Mouse (Mus musculus) gastrocnemius, postnatal 10 days (tissue): ENCODE results near the gene Ccdc134. TPM values are rescaled to one million over a fixed set of nuclear protein-coding genes. Genes with fewer than 3 reads are reported as not detected.

Source experiments
- DNase-seq: peaks from one replicate; pipeline ENCODE4 v3.0.0; 2021; ENCODE audit warnings: mixed read lengths
- total RNA-seq, 2 experiments: library from RNA; stranded (reverse); gene quantifications; 2 replicates each; pipeline ENCODE4 v1.2.3; 2021

The Ccdc134 gene
- total RNA-seq, 2 experiments from 2014 or later = 31.0 to 33.5 TPM

DNA sequence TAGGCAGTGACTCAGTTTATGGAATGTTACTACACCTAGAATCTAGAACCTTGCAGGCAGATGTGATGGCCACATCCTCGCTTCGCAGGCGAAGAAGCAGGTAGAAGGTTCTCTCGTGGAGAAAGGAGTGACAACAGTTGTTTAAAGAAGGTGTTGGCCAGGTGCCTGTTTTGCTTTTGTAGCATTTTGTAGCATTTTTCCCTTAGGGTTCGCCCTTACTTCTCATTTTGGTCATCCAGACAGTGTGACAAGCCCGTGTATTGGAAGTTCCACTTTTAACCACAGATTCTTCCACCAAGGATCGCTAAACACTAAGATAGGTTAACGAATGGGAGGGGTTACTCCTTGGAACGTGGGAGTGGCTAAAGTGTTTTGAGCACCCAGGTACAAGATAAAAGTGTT, 20.8 kb downstream of the Ccdc134 start:
- DNase-seq = no peak

- no peak for DNase-seq
Measured at GRCm38 (mm10) chr15:82150042-82150441, 22.3 kb downstream of the Ccdc134 start.

GRCm38 (mm10) chr15:82151176-82151575, 23.5 kb downstream of the Ccdc134 start:
- no peak for DNase-seq

GRCm38 (mm10) chr15:82152022-82152421, 24.3 kb downstream of the Ccdc134 start:
- no peak for DNase-seq

DNA sequence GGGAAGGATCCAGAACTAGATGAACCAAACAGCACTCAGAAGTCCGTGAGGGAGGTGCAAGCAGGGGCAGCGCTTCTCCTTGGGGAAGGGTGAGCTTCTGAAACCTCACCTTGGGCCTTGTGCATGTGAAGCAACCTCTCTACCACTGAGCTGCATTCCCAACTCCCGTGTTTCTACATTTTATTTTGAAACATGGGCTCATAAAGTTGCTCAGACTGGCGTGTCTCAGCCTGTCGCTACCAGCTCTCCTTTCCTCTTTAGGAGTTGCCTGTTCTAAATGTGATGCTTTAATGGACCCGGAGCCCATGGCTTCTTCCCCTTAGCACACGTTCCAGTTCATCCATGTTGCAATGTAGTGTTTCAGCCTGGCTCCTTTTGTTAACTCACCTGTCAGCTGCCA, 24.7 kb downstream of the Ccdc134 start:
- DNase-seq = no peak

DNA sequence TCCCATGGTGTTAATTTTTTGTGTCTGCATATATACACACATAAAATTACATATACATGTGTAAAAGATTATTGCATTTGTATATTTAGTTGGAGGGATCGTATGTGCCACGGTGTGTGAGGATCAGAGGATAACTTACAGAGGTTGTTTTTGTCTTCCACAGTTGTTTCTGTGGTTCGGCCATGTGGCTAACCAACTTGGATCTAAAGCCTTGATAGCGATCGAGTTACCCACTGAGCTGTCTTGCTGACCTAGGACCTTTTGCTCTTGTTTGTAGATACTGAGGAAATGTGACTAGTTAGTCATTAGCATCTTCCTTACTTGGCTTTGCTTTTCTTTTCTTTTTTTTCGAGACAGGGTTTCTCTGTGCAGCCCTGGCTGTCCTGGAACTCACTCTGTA, 28.6 kb downstream of the Ccdc134 start:
- no peak for DNase-seq

- no peak for DNase-seq
Measured at GRCm38 (mm10) chr15:82156902-82157301, 29.2 kb downstream of the Ccdc134 start.

DNA sequence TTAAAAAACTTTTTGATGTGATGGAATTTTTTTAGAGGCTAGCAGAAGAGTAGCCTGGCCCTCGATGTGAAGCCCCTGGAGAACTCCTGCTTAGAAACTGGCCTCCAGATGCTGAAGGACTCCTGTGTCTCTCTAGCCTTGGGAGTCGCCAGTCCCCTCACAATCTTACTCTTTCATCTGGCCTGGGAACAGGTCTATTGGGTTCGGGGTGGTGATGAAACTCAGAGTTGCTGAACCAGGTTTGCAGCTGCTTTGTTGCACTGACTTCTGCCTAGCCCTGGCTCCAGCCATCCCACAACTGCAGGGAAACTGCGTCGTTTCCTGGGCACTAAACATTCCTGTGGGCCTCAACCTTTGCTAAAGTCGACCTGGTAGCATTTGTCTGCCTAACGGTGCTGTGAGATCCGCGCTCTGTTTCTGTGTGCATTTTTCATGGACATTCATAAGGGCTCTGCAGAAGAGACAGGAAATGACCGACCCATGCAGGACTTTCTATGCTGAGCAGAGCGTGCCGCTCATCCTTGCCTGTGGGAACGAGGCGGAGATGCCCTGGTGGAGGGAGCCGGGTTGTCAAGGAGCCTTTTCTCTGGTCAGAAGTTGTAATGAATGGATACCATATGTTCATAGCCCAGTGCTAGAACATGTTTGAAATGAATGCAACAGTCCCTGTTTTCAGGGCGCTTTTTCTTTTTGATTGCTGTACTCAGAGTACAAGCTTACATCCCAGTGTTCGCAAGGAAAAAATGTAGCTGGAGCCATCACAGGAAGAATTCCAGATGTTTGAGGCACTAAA, 30.7 kb downstream of the Ccdc134 start:
- no peak for DNase-seq

- DNase-seq = no peak
Measured at GRCm38 (mm10) chr15:82159471-82159870, 31.7 kb downstream of the Ccdc134 start.

GRCm38 (mm10) chr15:82160731-82161640, 33.3 kb downstream of the Ccdc134 start:
- no peak for DNase-seq

DNA sequence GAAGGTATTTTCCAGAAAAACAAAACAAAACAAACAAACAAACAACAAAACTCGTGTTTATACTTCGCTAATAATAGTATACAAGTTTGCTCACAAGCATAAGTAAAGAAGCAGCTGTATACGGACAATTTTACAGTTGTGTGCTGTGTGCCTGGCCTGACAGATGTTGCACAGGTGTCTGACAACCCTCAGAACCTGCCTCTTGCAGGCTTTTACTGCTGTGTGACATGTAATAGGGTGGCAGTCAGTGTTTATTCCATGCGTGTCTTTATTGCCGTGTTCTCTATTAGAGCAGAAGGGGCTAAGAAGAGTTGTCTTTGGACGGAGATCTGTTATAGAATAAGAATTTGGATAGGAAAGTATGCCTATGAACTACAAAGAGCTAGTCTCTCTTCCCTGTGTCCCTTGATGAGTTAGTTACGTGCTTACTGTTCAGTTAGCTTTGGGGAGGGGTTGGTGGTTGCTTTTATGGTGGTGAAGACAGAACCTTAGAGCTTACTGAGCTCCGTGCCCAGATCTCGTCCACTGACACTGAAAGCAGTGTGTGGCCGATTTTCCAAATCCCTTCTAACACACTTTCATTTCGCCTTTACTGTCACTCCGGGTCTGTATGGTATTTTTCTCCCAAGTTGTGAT, 34.4 kb downstream of the Ccdc134 start:
- no peak for DNase-seq

- DNase-seq = no peak
Measured at GRCm38 (mm10) chr15:82163356-82164060, 35.8 kb downstream of the Ccdc134 start.

GRCm38 (mm10) chr15:82164061-82164399, 36.3 kb downstream of the Ccdc134 start:
- no peak for DNase-seq

GRCm38 (mm10) chr15:82164496-82164895, 36.8 kb downstream of the Ccdc134 start:
- no peak for DNase-seq

- DNase-seq = peak; percentile 88
Measured at GRCm38 (mm10) chr15:82165332-82166239, 37.9 kb downstream of the Ccdc134 start.

DNA sequence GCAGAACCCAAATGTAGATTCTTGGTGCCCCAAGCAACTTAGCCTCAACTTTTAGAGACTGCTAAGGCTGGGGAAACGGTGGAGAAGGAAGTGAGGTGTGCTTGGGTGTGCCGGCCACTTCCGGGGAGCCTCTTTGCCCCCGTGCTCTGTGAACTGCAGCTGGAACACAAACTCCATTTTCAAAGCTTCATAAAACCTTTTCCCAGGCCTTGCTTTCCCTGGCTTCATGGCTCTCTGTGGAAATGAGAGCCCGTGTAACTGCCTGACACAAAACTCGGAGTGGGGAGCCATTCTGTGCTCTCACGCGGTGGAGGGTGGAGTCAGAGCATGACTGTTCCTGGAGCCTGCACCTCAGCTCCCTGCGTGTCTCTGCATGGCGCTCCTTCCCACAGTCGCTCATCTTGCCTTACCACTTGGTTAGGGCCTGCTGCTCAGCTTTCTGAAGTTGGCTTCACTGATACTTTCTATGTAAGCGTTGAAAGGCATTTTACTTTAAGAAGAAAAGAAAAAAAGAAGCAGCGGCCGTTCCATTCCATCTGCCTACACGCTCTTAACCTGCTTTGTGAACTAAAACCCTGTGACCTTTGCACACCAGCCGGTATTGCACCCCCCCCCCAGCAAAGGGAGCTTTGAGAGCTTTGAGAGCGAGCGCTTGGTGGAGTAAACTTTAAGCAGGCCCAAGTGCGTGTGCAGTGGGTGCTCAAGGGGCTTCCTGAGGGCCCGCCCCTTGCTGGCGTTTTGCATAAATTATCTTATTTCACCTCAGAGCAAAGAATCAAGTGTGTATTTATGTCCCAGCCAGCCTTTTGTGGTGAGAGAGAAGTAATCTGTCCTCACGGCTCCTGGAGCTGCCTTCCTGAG, 38.7 kb downstream of the Ccdc134 start:
- no peak for DNase-seq

GRCm38 (mm10) chr15:82167201-82168168, 39.8 kb downstream of the Ccdc134 start:
- no peak for DNase-seq

GRCm38 (mm10) chr15:82169671-82170070, 41.9 kb downstream of the Ccdc134 start:
- DNase-seq = no peak
